Mouse (Mus musculus): Measurements from ENCODE around the gene Poldip3.
A peak's percentile ranks its signal among the peaks of the same experiment; 100 is the strongest.

Gene Poldip3

DNA sequence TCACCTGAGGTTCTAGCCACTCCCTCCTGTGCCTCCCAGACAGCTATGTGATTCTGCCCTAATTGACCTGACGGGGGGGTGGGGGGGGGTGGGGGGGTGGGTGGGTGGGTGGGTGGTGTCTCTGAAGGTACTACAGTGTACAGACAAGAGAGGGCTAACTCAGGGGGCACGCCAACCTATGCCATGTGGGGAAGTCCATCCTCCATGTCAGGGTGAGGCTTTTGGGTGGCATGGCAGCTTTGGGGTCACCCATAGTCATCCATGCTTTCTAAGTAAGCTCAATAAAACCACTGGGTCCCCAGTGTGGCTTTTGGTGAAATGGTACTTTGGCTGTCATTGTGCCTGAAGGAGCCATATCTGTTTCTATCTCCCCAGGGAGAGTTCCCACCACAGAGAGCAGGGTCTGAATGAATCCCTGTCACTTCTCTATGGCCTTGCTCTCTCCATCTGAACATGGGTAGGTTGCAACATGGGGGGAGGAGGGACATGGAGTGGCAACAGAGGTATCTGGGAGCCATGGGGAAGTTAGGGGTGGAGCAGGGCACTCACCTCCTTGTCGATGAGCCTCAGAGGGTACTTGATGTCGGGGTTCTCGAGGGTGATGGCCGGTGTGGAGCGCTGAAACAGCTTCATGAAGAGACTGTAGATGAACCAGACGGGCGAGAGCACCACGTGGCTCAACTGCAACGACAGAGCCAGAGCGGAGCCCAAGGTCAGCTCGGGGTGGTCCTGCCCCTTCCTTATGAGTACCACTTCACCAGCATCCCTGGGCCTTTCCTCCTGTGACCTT is 16.5 kb upstream of the Poldip3 start:
- no peak for DNase-seq (ENCODE audit: low spot score in 2 of 2)

DNA sequence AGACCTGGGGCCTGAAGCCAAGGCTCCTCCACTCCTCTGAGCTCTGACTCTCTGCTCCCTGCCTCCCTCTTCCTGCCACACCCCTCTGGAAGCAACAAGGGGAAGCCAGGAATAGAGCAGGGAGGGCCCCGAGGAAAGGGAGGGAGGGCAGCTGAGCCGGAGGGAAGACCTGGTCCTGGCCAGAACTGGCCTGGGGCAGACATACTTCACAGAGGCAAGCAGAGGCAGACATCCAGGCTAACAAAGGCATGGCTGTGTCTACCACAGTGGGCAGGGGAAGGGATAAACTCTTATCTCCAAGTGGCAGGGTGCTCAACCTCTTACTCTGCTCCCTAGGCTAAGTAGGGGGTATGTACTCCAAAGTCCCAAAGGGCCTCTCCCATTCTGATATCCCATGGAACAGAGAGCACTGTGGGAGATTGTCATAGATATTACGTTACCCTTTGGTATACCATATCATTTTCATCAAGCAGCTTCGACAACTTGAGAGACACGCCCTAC is 15.8 kb upstream of the Poldip3 start:
- no peak for DNase-seq (ENCODE audit: low spot score in 2 of 2)

DNA sequence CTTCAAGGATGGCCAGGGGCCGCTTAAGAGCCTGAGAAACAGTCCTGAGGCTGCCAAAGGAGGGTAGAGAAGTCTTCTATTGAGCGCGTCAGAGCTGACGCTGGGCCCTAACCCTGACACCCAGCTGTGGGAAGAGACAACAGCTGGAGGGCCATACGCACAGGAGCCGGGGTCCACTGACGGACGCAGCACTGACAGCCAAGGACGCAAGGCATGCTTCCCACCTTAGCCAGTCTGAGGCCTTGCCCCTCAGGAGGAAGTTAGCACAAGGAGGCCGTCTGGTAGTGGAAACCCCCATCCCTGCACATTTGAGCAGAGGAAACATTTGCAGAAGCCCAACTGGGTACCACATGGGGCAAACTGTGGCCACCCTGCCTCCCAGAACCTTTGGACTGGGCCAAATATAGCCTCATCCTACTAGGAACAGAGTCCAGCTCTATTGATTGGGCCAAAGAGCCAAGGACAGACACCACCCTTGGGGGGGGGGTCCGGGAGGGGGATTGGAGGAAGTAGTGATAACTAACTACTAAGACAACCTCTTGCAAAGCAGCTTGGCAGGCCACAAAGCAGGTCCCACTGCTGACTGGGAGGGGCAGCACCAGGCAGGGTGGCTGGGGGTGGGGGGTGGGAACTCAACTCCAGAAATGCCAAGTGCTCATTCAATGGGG is 13.8 kb upstream of the Poldip3 start:
- DNase-seq (ENCODE audit: low spot score in 2 of 2), result no peak

DNA sequence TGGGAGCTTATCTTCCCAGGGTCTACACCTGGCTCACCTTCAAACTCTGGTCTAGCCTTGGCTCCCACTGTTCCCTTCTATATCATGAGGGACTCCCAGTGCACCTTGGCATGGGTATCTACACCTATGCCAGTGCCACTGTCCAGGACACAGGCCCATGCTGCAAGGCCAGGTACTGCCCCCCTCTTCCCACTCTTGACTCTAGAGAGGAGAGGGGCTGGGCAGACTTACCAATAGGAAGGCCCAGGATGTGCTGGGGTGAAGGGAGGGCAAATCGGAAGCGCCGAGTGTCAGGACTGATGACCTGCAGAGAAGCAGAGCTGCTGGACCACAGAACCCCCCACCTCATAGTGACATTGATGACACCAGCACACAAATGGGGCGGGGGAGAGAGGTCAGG is 12.8 kb upstream of the Poldip3 start:
- no peak for DNase-seq (ENCODE audit: low spot score in 2 of 2)

DNA sequence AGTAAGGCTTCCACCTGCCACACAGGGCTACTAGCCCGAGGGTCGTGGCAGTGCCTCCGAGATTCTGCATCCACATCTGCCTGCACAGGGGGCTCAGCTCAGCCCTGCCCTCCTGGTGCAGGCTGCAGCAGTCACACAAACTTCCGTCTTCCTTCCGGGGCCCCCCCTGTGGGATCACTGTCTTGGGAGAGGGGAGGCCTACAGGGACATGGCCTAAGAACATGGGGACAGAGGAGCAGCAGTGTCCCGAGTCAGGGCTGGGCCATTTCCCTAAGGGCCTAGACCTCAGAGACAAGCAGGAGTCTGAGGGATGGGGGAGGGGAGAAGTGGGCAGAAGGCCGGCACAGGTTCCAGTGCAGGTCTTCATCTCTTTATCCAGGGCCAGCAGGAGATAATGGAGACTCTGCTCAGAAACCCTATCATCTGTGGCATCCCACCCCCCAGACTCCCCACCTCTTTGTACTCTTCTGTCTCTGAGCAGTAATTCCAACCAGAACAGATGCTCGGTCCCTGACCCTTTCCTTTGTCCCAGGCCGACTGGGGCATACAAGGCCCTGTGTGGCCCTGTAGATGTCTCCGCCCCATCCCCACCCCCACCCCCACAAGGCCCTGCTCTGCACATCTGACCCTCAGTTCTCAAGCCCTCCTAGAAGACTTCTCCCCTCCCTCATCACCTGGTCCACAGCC is 12.0 kb upstream of the Poldip3 start:
- DNase-seq (ENCODE audit: low spot score in 2 of 2), result no peak

DNA sequence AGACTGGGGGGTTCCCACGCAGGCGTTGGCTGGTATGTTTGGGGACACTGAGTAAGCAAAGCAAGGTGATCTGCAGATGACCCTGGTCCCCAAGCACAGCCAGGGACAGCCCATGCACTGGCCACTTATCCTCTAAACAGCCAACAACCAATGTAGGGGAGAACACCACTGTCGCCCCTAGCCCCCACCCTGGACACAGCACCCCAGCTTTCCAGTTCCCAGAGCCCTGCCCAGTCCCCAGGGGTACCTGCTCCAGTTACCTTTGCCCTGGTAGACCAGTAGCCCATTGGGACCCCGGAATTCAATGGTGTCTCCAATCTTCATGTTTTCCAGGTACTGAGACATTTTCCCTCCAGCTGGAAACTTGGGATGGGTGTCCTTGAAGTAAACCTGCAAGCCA is 11.4 kb upstream of the Poldip3 start:
- no peak for DNase-seq (ENCODE audit: low spot score in 2 of 2)

DNA sequence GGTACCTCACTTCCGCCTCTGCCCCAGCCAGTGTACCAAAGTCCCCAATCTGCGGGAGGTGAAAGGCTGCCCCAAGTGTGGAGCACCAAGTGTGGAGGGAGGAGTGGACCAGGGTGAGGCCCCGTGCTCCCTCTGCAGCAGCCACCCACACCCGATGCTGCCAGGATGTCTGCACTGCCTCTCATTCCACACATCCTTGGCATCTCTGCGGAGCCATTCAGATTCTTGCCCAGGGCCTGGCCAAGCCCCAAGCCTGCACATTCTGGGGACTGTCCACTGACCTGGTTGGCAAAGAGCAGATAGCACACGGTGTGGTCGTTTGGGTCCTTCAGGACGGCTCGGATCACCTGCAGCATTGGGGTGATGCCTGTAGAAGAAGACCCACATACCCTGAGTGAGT is 10.6 kb upstream of the Poldip3 start:
- no peak for DNase-seq (ENCODE audit: low spot score in 2 of 2)

DNA sequence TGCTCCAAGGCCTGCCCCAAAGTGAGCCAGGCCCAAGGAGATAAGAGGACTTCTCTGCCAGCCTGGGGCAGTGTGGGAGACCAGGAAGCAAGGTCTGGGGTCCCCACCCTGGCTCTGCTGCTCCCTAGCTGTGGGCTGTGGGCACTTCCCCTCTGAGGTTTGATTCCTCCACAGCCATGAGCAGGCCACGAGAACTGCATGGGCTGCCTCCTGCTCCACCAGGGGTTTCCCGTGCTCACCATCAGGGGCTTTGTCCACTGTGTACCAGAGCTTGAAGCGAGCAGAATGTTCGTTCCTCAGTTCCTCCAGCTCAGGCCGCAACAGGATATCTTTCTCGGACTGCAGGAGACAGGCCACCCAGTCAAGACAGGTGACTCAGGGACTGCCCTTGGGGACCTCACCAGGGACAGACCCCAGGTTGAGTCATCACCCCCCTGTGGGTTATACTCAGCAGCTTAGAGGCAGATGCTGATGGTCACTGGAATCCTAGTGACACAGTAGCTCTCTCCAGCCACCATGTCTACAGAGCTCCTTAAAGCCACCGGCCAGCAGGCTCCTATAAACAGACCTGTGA is 9.5 kb upstream of the Poldip3 start:
- no peak for DNase-seq (ENCODE audit: low spot score in 2 of 2)

DNA sequence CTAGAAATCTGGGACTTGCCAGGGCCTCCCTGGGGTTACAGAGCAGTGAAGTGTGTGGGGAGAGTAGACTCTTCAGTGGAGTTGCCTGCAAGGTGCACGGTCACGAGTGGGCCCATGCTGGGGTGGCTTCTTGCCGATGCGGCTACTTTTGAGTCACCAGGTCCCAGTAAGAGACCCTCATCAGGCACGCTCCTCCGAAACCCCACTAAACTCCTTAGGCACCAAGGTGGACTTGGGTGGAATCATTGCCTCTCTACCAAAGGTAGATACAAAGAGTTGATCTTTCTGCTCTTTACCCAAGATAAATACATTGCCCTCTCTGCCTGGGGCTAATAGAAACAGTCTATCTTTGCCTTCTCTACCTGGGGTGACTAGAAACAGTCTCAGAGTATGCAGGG is 8.5 kb upstream of the Poldip3 start:
- no peak for DNase-seq (ENCODE audit: low spot score in 2 of 2)

DNA sequence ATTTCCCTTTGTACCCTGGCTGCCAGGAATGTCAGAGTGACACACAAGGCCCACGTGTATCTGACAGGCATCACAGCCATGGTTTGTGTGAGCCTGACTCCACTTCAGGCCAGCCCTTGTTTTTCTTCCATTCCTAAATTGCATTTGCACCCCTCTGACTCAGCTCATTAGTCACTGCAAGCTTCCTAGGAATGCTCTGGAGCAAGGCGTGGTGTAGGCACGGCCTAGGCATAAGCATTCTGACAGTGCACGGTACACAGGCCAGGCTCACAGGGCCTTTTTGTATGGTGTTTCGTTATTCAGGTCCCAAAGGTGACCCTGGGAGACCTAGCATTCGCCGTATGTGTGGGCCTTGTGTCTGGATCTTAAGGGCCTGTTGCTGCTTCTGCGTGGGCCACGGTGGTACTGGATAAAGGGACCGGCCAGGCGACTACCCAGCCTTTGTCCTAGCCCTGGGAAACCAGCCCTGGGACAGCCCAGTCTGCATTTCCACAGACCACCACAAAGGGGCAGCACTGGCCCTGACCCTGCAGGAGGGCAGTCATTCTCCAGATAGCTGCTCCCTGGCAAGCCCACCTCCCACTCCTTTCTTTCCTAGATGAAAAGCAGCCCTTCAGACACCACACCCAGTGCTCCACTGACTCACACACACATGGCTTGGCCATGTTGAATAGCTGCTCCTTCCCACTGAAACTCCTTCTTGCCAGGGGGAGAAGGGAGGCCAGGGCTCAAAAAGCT is 7.9 kb upstream of the Poldip3 start:
- peak; percentile 31 for DNase-seq (ENCODE audit: low spot score in 2 of 2)

DNA sequence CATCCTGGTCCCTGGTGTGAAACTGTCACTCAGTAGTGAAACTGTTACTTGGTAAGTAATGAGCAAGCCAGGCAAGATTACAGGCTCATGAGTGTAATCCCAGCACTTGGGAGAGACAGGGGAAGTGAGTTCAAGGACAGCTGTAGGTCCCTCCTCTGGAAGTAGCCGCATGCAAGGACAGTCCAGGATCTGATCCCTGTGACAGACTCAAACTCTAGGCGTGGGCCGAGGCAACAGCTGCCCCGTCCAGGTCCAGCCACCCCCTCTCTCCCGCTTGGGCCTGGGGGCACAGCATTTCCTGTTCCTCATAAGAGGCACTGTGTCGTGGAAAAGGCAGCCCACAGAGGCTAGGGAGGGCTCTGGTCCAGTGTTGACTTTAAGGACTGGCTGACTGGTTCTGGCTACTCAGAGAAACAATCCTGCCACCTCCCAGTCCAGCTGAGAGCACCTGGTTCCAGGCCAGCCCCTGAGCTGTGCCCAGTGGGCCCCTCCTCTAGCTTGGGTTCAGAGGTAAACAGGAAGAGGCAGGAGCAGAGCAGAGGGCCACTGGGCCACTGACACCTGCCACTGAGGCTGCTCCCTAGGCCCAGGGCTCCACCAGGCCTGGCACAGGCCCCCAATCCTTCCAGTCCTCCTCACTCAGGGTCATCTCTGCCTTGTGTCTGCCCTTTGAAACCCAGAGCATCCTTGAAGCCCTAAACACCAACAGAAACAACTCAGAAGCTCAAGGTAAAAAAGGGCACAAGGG is 6.7 kb upstream of the Poldip3 start:
- no peak for DNase-seq (ENCODE audit: low spot score in 2 of 2)

DNA sequence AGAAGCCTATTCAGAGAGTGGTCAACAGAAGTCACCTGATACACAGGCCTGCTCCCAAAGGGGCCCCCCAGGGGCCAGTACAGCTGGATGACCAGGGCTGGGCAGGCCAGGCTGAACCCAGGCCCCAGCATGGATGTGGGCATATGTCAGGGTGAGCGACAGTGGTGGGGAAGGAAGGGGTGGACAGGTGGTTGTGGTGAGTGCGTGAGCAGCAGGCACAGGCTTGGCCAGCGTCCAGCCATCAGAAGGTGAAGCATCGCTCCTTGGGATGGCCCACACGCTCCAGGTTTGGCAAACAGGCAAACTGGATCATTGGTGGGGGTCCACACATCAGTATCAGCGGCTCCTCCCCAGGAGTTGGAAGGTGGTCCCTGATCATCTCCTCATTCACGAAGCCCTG is 5.1 kb upstream of the Poldip3 start:
- no peak for DNase-seq (ENCODE audit: low spot score in 2 of 2)

DNA sequence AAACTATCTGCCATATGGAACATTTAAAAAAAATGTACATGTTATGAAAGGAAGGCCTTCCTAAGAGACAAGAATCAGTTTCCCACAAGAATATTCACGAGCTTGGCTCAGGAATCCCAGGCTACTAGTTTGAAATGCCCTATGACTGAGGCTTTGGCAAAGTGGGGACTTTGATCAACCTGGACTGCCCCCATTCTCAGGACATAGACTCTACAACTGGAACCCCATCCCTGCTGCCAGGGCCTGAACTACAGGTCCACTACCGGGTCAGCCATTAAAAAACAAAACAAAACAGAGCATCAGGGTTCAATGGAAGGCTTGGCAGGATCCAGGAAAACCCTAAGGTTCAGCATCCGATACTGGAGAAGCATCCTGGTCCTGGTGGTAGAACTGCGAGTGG is 1.5 kb upstream of the Poldip3 start:
- DNase-seq (ENCODE audit: low spot score in 2 of 2), result no peak

DNA sequence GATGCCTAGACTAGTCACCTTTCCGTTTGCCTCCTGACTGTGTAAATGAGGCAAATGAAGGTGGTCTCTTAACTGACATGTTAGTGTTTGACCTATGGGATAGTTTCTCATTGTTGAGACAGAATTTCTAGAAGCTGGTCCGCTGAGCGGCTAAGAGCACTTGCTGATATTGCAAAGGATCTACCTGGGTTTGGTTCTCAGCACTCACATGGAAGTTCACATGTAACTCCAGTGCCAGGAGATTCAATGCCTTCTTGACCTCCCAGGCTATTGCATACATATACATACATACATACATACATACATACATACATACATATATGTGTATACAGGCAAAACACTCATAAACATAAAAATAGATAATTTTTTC is 874 bp upstream of the Poldip3 start:
- DNase-seq (ENCODE audit: low spot score in 2 of 2), result no peak

DNA sequence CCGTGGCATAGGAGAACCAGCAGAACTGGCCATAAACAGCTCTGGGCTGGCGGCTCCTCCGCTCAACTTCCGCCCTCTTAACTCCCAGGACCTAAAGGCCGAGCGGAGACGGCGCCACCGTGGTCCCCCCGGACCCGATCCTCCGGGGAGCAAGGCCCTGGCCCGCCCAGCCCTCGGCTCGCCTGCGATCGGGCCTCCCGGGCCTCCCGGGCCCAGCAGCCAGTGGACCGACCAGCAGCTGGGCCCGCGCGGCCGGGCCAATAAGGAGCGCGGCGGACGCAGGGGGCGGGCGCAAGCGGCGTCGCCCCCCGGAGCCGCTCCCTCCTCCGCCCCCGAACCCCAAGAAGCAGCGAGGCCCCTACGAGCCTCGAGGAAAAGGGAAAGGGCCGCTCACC is 386 bp downstream of the Poldip3 start:
- DNase-seq (ENCODE audit: low spot score in 2 of 2), result no peak

DNA sequence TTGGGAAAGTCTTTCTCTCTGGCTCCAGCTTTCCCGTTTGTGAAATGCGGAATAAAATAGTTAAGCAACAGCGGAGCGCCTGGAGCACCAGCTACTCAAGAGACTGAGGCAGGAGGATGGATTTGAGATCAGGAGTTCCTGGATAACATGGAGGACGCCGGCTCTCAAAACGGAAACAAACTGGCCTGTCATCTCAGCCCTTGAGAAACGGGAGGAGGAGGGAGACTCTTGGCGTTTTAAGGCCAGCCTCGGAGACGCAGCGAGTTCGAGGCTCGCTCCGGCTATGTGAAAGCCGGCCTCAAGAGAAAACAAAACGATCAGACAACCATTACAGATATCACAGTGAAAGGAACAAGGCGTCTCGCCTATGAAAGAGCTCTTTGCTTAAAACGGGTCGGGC is 789 bp downstream of the Poldip3 start:
- DNase-seq (ENCODE audit: low spot score in 2 of 2), result no peak

DNA sequence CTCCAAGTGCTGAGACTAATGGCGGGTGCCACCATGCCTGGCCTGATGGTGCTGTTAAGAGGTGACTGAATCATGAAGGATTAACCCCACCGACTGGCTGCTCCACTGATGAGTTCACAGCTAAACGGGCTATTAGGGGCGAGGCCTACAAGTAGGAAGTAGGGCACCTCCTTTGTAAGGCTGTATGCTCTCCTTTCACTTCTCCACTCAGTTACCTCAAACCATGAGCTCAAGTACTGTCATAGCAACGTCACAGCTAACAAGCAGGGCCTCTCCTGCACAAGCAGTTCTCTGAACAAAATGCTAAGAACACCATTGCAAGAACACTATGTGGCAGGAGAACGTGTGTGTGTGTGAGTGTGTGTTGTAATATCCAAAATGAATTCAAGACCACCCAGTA is 3.6 kb downstream of the Poldip3 start:
- no peak for DNase-seq (ENCODE audit: low spot score in 2 of 2)

DNA sequence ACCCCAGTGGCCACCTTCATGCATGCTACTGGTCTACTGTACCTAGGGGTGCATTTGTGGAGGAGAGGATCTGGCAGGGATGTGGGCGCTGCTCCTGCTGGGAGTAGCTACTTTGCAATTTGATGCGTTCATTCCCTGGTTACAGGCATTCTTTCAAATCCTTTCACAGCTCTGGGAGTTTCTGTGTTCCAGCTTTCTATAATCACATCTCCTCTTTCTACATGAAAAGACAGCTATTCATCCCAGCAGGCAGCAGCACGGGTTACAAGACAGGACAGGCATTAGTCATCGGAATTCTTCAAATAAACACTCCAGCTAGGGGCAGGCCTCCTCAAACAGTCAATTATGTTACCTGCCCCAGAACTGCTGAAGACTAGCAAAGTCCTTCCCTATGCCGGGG is 6.3 kb downstream of the Poldip3 start:
- peak; percentile 44 to 56 for DNase-seq (ENCODE audit: low spot score in 2 of 2)

DNA sequence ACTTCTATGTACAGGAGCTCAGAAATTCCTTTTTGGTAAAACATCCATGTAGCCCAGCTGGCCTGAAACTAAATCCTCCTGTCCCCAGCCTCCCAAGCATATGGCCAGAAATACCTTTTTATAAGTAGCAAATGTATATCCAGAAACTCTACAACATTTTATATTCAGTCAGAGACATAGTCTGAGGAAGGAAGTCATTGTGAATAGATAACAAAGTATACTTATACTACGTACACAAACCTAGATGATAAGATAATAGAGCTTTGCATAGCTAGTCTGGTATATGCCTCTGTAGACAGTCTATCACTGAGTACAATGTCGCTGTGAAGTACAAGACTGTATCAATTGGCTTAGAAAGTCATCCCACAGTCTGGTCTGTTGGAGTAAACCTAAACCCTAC is 13.5 kb downstream of the Poldip3 start:
- no peak for DNase-seq (ENCODE audit: low spot score in 2 of 2)

DNA sequence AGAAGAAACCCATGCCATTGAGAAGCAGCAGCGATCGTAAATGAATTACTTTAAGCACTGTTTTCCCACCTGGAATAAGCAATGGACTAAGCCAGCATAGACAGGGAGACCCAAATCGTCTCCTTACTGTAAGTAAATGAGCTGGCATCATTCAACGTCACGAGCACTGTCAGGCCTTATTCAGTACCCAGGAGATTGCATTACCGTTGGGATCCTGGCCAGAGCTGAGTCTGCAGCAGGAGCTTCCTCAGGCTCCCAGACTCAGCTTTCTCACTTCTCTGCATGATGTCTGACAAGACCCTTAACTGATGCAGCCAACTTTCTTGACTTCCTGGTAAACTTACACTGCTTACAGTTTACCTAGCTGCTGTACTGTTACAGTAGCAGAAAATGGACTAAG is 14.5 kb downstream of the Poldip3 start:
- no peak for DNase-seq (ENCODE audit: low spot score in 2 of 2)

All from right cerebral cortex, adult 2 months (tissue).